Mouse (Mus musculus) lung, adult 2 months (tissue): Measurements from ENCODE around the gene Usp8. TPM values are rescaled to one million over a fixed set of nuclear protein-coding genes. Genes with fewer than 3 reads are reported as not detected.

Source experiments
- DNase-seq: peaks from one replicate; pipeline ENCODE4 v3.0.0; 2022
- H3K4me1 ChIP-seq: fragments of 200-500 bp; 2 replicates; pipeline ENCODE4 v1.6.1; 2011; ENCODE audit warnings: low read length; ENCODE audit not compliant: control insufficient read depth, insufficient read depth
- H3K4me3 ChIP-seq: fragments of 200-500 bp; replicated peaks from 2 replicates; pipeline ENCODE3; 2011; ENCODE audit warnings: low read depth, mild to moderate bottlenecking, control low read depth, low read length; ENCODE audit errors: extremely low read depth
- CTCF ChIP-seq: fragments of 200-500 bp; IDR thresholded peaks from 2 replicates; pipeline ENCODE4 v1.5.1; 2011; ENCODE audit warnings: mild to moderate bottlenecking, low read length, control low read depth; ENCODE audit not compliant: insufficient read depth
- POLR2A ChIP-seq: fragments of 200-500 bp; IDR thresholded peaks from 2 replicates; pipeline ENCODE4 v1.6.1; 2011; ENCODE audit warnings: low read depth, mild to moderate bottlenecking, control low read depth, low read length, borderline replicate concordance; ENCODE audit errors: extremely low read depth
- WGBS: fragments of 180-500 bp; shearing (Covaris S2); methylation state at CpG from one replicate; pipeline ENCODE4 v1.1.7; 2018; 5-methylcytosine and 5-hydroxymethylcytosine counted together
- polyA plus RNA-seq: library from polyadenylated mRNA; depleted of rRNA; stranded (reverse); fragments of >200 nt; gene quantifications from 2 replicates; pipeline ENCODE4 v1.2.3, GENCODE M21; 2012

Usp8 gene
- polyA plus RNA-seq, 1 experiment, result 23.9 TPM

DNA sequence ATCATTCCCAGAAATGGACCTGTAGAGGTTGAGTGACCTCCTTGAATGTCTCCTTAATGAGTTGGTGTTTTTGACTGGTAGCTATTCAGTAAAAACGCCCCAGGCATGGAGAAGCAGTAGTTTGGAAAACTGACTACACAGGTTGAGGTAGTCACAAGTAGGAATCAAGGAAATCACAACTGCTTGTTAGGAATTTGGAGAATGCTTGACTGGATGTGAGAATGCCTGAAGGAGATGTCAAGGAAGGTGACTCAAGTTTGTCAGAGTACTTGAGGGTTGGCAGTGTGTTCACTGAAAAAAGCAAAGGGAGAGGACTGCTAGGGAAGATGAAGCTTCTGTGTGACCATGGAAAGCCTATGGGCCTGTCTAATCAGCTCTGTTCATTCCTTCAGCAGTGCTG lies 29.8 kb upstream of the Usp8 start:
- H3K4me1 ChIP-seq, result peaks cover 10% of the 10 kb centered on the region
- TF ChIP-seq CTCF (no peak), POLR2A (no peak)
- WGBS, result 79% methylated on average over 1 of the region's 1 CpGs
- no peak overlapping the region for H3K4me3 ChIP-seq
- DNase-seq, result no peak

DNA sequence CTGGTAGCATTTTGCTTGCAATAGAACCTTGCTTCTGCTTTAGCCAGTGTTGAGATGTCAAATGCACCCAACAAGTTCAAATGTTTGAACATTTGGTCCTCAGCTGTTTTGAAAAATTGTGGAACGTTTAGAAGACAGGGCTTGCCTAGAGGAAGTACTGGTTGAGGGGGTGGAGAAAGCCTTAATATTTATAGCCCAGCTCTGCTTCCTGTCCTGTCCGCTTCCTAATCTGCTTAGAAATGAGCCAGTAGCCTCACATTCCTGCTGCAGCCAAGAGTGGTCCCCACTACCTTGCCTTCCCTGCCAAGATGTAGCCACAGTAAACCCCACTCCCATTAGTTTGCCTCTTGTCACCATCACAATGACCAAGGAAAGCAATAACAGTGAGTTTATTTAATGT lies 24.8 kb upstream of the Usp8 start:
- WGBS, result 5% methylated on average over 2 of the region's 2 CpGs
- TF ChIP-seq CTCF, result no peak
- Histone ChIP-seq H3K4me3 (no peak overlapping the region), H3K4me1 (peaks cover 15% of the 10 kb centered on the region)
- no peak for DNase-seq

DNA sequence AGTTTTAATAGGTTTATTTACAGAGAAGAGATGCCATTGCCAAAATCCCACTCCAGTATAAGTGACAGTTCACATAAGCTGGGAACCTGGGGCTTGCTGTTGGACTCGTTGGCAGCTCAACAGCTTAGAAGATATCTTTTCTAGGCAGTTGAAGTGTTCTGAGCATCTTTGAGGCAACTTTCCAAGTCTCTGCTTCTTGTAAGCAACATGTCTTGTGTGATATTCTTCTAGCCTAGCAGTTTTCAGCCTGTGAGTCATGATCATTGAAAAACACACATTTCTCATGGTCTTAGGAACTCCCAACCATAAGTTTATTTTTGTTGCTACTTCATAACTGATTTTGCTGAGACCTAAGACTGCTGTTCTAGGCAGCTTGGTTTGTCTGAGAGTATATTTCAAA lies 24.2 kb upstream of the Usp8 start:
- no peak for DNase-seq
- H3K4me3 ChIP-seq, result no peak overlapping the region
- no peak for TF ChIP-seq POLR2A
- no peak for TF ChIP-seq CTCF
- peaks cover 12% of the 10 kb centered on the region for H3K4me1 ChIP-seq
- 30% methylated on average over 1 of the region's 1 CpGs for WGBS

DNA sequence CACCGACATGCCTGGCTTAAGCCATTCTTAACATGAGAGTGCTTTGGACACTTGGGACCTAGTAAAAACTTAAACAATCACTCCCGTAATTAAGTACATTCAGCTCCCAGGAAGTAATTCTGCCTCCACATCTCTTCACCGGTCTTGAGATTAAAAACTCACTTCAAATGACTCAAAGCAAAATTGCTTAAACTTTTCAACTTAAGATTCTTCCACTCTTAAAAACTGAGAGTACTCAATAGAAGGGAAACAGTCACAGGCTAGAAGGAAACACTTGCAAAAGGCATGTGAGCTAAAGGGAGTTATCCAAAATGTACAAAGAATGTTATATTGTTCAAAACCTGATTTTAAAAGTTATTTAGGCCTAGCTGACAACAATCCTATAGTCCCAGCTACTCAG lies 15.8 kb upstream of the Usp8 start:
- TF ChIP-seq CTCF (no peak), POLR2A (no peak)
- Histone ChIP-seq H3K4me1 (no peaks in the 10 kb centered on the region; the same call in none of the 2 replicates), H3K4me3 (no peak overlapping the region)
- DNase-seq, result no peak
- WGBS, result 68% methylated on average over 3 of the region's 3 CpGs

DNA sequence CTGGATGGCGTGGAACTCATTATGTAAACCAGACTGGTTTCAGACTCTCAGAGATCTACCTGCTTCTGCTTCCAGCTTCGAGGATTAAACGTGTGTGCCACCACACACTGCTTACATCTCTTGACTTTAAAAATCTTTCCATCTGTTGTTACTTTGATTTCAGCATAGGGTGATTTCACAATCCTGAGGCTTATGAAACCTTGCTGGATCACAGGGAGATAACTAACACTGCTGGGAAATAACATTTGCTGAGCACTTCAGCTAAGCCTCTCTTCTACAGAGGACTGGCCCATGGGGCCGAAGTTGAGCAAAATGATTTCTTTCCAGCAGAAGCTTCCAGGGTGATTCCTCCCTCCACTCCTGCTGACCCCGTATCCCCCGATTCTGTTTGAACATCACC lies 11.8 kb upstream of the Usp8 start:
- no peaks in the 10 kb centered on the region; the same call in none of the 2 replicates for H3K4me1 ChIP-seq
- 58% methylated on average over 6 of the region's 6 CpGs for WGBS
- H3K4me3 ChIP-seq, result no peak overlapping the region
- TF ChIP-seq CTCF, result no peak
- TF ChIP-seq POLR2A, result no peak
- DNase-seq, result no peak

DNA sequence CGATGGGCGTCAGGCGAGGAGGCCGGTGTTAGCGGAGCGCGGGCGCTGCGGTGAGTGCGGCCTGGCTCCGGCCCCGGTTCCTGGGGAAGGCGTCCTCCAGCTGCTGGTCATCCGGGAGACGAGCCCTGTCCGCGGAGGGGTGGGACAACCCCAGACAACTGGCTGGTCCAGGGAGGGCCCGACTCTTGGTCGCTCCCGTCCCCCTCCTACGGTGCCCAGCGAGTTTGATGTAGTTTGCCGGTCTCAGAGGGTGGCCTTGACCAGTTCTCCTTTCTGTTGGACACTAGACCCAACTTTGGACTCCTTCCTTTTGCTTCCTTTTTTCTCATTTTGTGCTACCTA lies 281 bp downstream of the Usp8 start:
- DNase-seq, result no peak
- WGBS, result under 1% methylated on average over 23 of the region's 23 CpGs
- TF ChIP-seq CTCF, result no peak

DNA sequence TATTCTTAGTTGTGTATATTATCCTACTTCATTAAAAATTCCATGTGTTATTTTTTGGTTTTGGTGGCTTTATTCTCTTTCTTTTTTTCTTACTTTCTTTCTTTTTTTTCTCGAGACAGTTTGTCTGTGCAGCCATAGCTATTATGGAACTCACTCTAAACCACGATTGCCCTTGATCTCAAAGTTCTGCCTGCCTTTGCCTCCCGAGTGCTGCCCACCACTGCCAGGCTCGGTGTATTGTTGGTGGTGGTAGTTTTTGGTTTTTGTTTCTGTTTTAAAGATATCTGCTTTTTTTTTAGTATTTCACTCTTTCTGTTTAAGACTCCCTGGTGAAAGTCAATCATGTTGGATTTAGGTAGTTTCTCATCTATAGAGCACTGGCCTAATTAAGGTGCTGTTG lies 1.2 kb downstream of the Usp8 start:
- Histone ChIP-seq H3K4me1 (peaks cover 6% of the 10 kb centered on the region), H3K4me3 (peak overlapping the region; percentile 44)
- TF ChIP-seq POLR2A (no peak), CTCF (no peak)
- 54% methylated on average over 4 of the region's 4 CpGs for WGBS
- DNase-seq, result no peak

More for the DNA sequence above, 281 bp downstream of the Usp8 start:
- H3K4me1 ChIP-seq, result peaks cover 6% of the 10 kb centered on the region
- H3K4me3 ChIP-seq, result peak overlapping the region; percentile 94

DNA sequence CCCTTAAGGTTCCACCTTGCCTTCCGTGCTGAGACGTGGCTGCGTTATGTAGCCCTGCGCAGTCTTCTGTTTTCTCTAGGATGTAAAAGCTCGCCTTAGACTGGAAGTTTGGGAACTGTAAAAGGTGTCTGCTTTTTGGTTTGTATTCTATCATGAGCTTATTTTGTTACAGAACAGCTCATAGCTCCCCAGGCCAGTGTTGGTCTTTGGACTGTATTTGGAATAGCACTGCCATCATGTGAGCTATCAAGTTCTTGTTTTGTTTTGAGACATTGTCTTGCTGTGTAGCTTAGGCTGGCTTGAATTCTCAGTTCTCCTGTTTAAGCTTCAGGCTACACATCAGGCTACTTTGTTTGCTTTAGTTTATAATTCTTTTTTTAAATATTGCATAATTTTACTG lies 5.4 kb downstream of the Usp8 start:
- no peak for DNase-seq
- TF ChIP-seq CTCF, result no peak
- TF ChIP-seq POLR2A, result no peak
- 94% methylated on average over 5 of the region's 5 CpGs for WGBS
- H3K4me3 ChIP-seq, result no peak overlapping the region
- peaks cover 6% of the 10 kb centered on the region for H3K4me1 ChIP-seq

DNA sequence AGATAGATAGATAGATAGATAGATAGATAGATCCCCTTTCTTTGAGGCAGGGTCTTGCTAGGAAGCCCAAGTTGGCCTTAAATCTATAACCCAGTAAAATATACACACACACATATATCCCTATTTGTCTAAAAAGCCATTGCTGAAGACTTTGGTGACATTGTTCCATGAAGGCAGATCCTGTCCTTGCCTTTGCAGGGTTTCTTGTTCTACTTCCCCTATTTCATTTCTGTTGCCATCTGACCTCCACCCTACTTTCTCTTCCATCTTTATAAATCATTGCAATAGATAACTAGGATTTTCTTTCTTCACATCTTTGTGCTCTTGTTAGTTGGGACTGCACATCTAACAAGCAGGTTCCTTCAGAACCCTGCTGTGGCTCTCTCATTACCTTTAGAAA lies 5.8 kb downstream of the Usp8 start:
- Histone ChIP-seq H3K4me1 (peaks cover 4% of the 10 kb centered on the region), H3K4me3 (no peak overlapping the region)
- TF ChIP-seq CTCF, result no peak
- no peak for TF ChIP-seq POLR2A
- DNase-seq, result no peak

DNA sequence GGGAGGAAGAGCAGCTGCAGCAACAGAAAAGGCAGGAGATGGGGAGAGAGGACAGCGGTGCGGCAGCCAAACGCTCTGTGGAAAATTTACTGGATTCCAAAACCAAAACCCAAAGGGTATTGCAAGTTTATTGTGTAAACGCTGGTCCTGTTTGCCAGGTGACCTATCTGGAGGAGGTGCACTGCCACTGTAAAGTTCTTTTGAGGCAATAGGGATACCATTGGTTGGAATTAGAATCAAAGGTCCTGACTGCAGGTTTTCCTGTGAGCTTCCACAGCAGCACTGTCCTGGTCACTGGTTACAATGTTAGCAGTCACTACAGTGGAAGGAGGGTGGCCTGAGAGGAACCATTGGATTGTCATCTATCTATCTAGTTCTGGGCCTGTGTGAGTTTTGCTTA lies 22.1 kb downstream of the Usp8 start:
- WGBS, result 91% methylated on average over 4 of the region's 4 CpGs
- H3K4me1 ChIP-seq, result peaks cover 4% of the 10 kb centered on the region
- TF ChIP-seq CTCF, result no peak
- TF ChIP-seq POLR2A, result no peak
- no peak overlapping the region for H3K4me3 ChIP-seq
- no peak for DNase-seq

DNA sequence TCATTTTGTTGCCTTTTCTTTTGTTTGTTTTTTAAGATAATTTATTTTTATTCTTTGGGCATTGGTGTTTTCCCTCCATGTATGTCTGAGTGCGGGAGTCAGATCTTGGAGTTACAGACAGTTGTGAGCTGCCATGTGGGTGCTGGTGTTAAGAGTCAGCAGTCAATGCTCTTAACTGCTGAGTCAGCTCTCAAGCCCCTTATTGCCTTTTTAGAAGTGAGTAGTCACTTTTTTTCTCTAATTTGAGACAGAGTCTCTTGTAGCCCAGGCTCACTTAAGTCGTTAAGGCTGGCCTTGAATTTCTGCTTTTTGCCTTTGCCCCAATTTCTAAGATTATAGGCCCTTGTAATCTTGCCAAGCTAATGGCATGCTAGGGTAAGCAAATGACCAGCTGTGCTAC lies 23.4 kb downstream of the Usp8 start:
- no peak overlapping the region for H3K4me3 ChIP-seq
- no peak for TF ChIP-seq POLR2A
- no peak for TF ChIP-seq CTCF
- 71% methylated on average over 2 of the region's 2 CpGs for WGBS
- H3K4me1 ChIP-seq, result peaks cover 4% of the 10 kb centered on the region
- no peak for DNase-seq
